Mouse (Mus musculus) frontal cortex, postnatal 10 days (tissue): Measurements from ENCODE around the gene Msi2.

Source experiments
- DNase-seq, 2 experiments: peaks; one replicate each; pipeline ENCODE4 v3.0.0; 2022; ENCODE audit warnings: low spot score in 2 of 2, mixed read lengths in 1 of 2

The Msi2 gene

GRCm38 (mm10) chr11:88515736-88516583 is 202.4 kb downstream of the Msi2 start:
- DNase-seq: no peak

GRCm38 (mm10) chr11:88515267-88515666 is 203.0 kb downstream of the Msi2 start:
- no peak for DNase-seq

GRCm38 (mm10) chr11:88514151-88514926 is 204.0 kb downstream of the Msi2 start:
- no peak for DNase-seq

DNA sequence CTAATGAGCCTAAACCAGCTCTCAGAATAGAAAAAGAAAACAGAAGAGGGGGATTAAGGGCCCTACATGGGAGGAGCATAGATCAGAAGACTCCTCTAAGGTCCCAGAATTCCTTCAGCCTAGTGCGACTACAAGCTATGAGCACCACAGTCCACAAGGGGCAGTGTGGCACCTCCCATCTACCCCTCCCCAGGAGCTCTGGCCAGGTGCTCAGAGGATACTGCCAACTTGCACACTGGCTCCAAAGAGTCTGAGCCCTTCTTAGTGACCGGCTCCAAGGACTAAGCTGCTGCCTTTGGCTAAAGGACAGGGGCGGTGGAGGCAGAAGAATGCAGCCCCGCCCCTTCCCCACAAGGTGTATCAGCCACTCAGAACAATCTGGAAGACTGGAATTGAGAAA is 205.7 kb downstream of the Msi2 start:
- peak in 1 of 2 experiments; percentile 34 for DNase-seq

- DNase-seq: no peak
Observed at GRCm38 (mm10) chr11:88510282-88510850, 207.9 kb downstream of the Msi2 start.

DNA sequence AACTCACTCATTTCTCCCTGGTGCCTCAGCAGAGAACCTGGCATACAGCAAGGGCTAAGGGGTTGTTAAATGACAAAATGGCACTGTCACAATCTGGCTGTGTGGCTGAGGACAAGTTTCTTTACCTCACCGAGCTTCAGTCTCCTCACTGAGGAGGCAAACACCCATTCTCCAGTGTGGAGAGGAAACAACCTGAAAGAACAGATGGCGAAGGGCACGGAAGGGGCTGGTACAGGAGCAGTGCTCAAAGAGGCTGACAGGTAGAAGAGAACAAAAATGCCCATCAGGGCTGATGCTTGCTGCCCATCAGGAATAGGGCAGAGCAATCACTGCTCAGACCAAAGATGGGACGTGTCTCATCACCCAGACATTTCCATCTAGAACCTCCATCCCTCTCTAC is 208.8 kb downstream of the Msi2 start:
- DNase-seq: no peak

DNA sequence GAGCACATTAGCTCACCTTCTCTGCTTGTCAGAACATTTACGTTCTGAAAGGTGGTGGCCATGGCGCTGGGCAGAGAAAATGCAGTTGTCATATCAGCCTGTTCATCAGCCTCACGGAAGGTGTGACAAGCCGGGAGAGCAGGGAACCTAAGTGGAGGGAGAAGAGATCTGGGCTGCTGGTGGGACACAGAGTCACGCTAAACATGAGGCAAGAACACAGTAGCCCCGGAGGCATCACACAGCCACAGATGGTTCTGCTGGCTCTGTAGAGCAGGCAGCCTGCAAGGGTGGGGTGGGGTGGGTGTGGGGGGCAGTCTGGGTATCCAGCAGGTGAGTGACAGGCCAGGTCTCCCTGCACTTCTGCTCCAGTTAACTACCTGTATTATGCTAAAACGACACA is 210.2 kb downstream of the Msi2 start:
- DNase-seq: no peak

DNA sequence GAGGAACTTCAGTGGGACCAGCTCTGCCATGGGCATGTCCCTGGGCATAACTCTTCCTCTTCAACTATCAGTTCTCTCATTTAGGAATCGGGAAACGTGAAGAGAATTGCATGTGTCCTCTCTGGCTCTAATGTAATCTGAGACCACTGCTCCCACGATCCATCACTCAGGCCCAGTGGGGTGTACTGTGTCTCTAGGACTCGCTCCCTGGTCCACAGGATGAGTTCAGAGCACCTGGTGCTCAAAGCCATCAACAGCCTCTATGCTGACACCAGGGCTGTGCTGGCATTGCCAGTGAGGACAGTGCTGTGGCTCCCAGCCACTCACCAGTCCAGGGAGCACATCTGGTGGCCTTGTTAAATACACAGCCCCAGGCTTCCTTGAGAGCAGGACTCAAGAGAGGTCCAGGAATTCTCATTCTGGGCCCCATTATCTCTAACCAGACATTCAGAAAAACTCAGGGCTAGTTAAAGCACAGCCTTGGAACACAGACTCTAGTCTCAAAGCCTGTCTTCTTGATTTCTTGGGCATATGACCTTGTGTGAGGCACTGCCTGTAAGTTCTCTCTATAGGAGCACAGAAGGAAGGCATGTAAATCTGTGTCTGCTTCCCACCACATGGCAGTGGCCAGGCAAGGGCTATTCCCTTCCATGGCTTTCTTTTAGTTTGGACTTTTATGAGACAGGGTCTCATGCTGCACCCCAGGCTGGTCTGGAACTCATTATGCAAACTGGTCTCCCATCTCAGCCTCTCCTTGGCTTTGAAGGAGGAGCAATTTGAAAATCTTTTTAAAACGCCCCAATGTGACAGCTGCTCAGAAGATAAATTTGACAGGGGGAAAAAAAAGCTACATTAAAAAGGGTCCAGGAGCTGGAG is 211.5 kb downstream of the Msi2 start:
- no peak for DNase-seq

- DNase-seq: no peak
Observed at GRCm38 (mm10) chr11:88506109-88506508, 212.2 kb downstream of the Msi2 start.

GRCm38 (mm10) chr11:88502566-88502965 is 215.7 kb downstream of the Msi2 start:
- DNase-seq: no peak

- no peak for DNase-seq
Observed at GRCm38 (mm10) chr11:88498491-88498890, 219.8 kb downstream of the Msi2 start.

GRCm38 (mm10) chr11:88496460-88496859 is 221.9 kb downstream of the Msi2 start:
- no peak for DNase-seq

DNA sequence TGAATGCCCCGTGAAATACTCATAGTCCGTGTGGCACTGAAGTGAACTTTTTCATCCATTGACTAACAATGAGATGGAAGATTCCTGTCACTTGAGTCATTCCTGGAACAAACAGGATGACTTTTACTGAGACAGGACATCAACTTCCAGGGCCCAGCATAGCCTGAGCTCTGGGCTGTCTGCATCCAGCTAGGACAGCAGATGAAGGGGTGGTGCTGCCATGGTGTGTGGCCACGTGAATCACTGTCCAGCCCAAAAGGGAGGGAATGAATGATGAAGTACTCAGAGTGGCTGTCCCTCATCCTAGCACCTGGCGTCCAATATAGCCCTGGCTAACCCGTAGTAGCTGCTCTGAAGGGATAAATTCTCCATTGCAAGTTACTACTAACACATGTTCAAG is 222.6 kb downstream of the Msi2 start:
- DNase-seq: no peak

GRCm38 (mm10) chr11:88495018-88495417 is 223.3 kb downstream of the Msi2 start:
- DNase-seq: no peak

DNA sequence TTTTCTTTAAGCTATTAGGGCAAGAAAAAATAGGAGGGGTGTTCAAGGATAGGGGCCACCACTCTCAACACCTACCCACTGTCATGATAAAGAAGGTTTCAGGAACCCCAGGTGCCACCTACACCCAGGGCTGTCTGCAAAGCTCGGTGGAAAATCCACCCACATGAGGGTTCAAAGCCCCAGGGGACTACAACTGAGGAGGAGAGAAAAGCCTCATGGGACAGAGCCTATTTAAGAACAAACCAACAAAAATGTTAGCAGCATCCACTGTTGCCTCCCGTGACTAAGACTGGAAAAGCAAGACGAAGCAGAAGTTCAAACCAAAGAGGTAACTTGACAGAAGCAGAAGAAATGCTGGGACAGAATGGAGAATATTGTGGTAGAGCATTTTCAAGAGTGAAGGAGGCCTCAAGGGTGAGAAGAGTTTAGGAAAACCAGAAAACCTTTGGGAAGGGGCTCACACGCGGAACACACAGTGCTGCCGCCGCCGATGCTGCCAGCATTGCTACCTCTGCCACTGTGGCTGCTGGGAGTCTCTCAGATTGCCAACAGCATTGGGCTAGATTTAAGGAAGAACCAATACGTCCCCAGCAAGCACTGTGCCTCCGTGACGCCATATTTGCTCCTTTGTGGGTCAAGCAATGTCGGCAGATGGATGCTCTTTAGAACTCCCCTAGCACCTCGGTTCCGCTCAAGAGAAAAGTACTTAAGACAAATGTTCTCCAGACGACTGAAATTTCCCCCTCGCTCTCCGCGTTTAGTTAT is 224.3 kb downstream of the Msi2 start:
- no peak for DNase-seq

- no peak for DNase-seq
Observed at GRCm38 (mm10) chr11:88492585-88492984, 225.7 kb downstream of the Msi2 start.

DNA sequence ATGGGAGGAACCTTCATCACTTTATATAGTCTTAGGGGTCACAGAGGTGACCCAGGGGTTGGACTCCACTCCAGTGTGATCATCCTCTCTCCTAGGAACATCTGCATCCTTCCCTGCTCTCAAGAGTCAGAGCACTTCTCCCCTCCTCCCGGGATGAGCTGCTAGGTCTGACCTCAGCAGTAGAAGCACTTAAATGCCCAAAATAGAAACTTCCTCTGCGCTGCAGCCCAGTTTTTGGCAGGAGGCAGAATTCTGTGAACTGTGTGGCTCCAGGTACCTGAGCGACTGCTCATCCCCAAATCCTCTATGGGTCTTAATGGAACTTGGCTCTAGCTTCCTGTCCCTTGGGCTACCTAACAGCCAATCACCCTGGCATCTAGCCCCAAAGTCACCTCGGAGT is 228.3 kb downstream of the Msi2 start:
- no peak for DNase-seq

DNA sequence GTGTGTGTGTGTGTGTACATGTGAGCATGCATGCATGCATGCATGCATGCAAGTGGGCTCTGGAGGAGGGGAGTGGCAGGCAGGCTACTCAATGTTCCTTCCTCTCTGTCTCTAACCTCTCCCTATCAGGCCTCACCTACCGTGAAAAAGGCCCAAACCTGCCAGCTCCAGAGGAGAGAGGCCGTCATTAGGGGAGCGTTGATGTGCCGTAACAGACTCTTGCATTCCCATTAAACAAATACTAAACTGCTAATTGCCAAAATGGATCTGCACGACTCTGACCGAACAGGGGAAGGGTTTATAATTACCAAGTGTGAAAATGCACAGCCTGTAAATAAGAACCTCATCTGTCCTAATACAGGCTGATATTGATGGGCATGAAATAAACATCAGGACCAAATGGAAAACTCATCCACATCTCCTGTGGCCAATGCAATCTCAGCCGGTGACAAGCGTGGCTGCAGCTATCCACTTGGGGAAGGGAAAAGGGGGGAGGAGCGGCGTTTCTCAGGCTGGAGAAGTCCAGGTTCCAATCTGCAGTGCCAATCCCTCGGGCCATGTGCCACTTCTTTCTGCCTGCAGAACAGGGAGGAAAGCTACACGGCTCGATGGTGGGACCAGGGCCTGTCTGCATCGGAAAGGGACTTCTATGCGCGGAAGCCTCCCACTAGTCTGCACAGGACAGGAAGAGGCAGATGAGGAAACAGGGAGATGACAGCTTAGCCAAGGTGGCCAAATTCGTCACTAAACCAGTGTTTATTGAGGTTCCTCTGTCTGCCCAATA is 229.2 kb downstream of the Msi2 start:
- DNase-seq: no peak

DNA sequence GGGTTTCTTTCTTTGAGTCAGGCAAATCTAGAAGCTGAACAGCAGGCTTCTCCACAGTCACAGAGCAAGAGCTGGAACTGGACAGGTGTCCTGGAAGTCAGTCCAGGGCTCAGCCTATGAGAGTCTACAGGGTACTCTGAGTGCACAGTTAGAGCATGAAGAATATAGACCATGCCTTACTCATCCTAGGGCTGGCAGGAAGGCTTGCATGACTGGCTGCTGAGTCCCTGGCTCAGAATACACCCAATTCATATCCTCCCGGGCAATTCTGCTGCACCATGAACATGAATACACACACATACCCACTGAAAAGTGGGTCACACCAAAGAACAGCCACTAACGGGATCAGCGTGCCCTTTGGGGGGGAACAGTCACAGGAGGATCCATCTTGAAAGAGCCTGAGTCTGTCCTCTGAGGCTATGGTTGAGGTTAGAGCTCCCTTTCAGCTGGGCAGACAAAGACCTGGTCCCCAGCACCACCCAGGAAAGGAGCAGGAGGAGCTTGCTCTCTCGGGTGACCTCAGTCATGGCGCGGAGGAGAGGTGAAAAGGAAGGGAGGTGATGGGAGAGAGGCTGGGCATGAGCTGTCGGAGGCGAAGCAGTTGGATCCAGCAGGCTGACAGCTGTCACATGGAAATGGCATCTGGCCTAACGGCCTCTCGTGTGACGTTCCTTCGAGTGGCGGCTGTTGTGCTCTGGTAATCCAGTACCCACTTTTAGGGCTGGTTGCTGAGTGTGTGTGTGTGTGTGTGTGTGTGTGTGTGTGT is 230.0 kb downstream of the Msi2 start:
- DNase-seq: no peak
